Mouse (Mus musculus): Measurements from ENCODE around the gene Cyren.

GRCm38 (mm10) chr6:34903851-34904250, 26.0 kb upstream of the Cyren start:
- TF ChIP-seq POLR2A (IDR thresholded peaks at IDR 0.05; ENCODE audit: insufficient read depth, low read depth, low read length) (no peak), CTCF (IDR thresholded peaks at IDR 0.05; ENCODE audit: insufficient read depth, low read depth, low read length) (no peak)
